Mouse (Mus musculus) embryo, embryonic 11.5 days (tissue): ENCODE results near the gene Gm45261.

Experiments used
- DNase-seq: peaks from one replicate; pipeline ENCODE4 v3.0.0-alpha.2; 2012; ENCODE audit warnings: low read depth, low spot score

The Gm45261 gene

GRCm38 (mm10) chr1:80410229-80410973 lies 50.8 kb downstream of the Gm45261 start:
- no peak for DNase-seq

- DNase-seq: no peak
Observed at GRCm38 (mm10) chr1:80409467-80410105, 51.7 kb downstream of the Gm45261 start.

- peak; percentile 54 for DNase-seq
Observed at GRCm38 (mm10) chr1:80408586-80408985, 52.7 kb downstream of the Gm45261 start.

- no peak for DNase-seq
Observed at GRCm38 (mm10) chr1:80404196-80404595, 57.1 kb downstream of the Gm45261 start.

GRCm38 (mm10) chr1:80403366-80403893 lies 57.8 kb downstream of the Gm45261 start:
- DNase-seq: no peak

GRCm38 (mm10) chr1:80401961-80402360 lies 59.3 kb downstream of the Gm45261 start:
- no peak for DNase-seq
